Mouse (Mus musculus) G1E (cell line): ENCODE measurements at regions not wholly inside any gene's neighbourhood (a gene's known extent, or its start where the extent isn't known, plus 50 kb on each side); places are given as distances from the start of the nearest gene placed in this dataset.

ENCODE experiments used
- CTCF ChIP-seq: IDR thresholded peaks from 2 replicates; pipeline ENCODE4 v1.5.1; 2012; ENCODE audit warnings: low read depth, low read length, inconsistent platforms, mixed read lengths
- TAL1 ChIP-seq: conservative IDR thresholded peaks from 2 replicates; pipeline ENCODE4 v1.6.1; 2012; ENCODE audit warnings: low read depth, low read length, inconsistent platforms, mixed read lengths

DNA sequence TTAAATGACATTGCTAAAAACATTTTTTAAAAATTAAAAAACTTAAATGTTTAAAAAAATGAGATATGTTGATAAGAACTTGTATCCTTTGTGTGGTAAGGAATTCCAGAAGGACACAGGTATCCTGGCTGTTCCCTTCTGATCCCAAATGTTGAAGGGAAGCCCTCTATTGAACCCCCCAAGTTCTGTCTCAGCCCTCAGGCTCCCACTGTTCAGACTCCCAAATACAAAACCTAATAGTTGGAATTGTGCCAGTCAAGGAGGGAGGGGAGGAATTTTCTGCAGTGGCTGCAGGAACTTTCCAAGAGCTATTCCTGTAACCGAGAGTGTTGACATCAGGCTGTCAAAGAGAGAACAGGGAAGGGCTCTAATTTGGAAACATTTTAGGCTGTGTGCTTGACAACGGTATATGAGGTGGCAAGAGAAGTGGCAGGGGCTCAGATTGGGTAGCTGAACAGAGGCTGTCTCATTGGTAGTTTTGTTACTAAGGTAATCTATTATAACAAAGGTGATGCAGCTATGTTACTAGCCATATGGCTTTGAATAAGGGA, 843.8 kb upstream of the A1bg start:
- TF ChIP-seq CTCF (no peak), TAL1 (no peak)
